Mouse (Mus musculus) small intestine, adult 2 months (tissue): ENCODE measurements around the gene Ptpra.

Experiments
- CTCF ChIP-seq: fragments of 200-500 bp; IDR thresholded peaks from 2 replicates; pipeline ENCODE4 v1.5.1; 2012; ENCODE audit warnings: low read depth, mild to moderate bottlenecking, control low read depth, inconsistent platforms, low read length, moderate library complexity, mixed read lengths; ENCODE audit not compliant: insufficient replicate concordance, insufficient read length; ENCODE audit errors: extremely low read depth
- POLR2A ChIP-seq: fragments of 200-500 bp; IDR thresholded peaks from 2 replicates; pipeline ENCODE4 v1.6.1; 2012; ENCODE audit warnings: low read depth, mild to moderate bottlenecking, control low read depth, inconsistent platforms, low read length, moderate library complexity

GRCm38 (mm10) chr2:130449021-130449793 lies 871 bp upstream of the Ptpra start:
- TF ChIP-seq POLR2A (no peak), CTCF (no peak)
